Mouse (Mus musculus): ENCODE results near the gene Psmb8. TPM values are rescaled to one million over a fixed set of nuclear protein-coding genes. Genes with fewer than 3 reads are reported as not detected.

The Psmb8 gene
- polyA plus RNA-seq, 1 experiment = 0.44 TPM

DNA sequence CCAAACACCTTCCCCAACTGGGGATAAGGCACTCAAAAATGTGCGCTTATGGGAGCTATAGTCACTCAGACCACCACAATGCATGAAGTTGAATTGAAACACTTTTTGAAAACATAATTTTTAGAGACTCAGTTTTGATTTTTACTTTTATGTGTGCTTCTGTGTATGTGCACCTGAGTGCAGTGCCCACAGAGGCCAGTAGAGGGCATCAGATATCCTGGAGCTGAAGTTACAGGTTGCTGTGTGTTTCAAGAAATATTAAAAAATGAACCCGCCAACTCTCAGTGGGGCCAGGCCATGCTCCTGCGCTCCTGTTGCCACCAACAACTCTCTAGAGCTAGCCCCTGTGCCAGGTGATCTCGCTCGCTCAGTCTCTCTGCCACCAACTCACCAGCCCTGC lies 25.0 kb upstream of the Psmb8 start:
- Histone ChIP-seq H3K36me3 (ENCODE audit: control insufficient read depth, insufficient read depth) (no peaks in the 10 kb centered on the region), H3K27me3 (ENCODE audit: control insufficient read depth, insufficient read depth, insufficient read length) (peaks cover 3% of the 10 kb centered on the region), H3ac (ENCODE audit: control insufficient read depth, insufficient read length) (no peak overlapping the region), H3K79me2 (ENCODE audit: control insufficient read depth, insufficient read depth) (no peaks in the 10 kb centered on the region), H3K4me3 (no peak overlapping the region), H3K4me2 (ENCODE audit: low read depth) (no peak overlapping the region)
- TF ChIP-seq MAX (IDR thresholded peaks at IDR 0.05; ENCODE audit: low read depth) (no peak), MYOD1 (IDR thresholded peaks at IDR 0.05; ENCODE audit: control insufficient read depth in 1 of 3, insufficient read length in 2 of 3, low read depth in 2 of 3) (no peak), TCF3 (IDR thresholded peaks at IDR 0.05; ENCODE audit: insufficient read length, low read depth) (no peak), POLR2A (IDR thresholded peaks at IDR 0.05; ENCODE audit: insufficient read length, low read depth) (no peak), CEBPB (IDR thresholded peaks at IDR 0.05; ENCODE audit: insufficient read depth, poor library complexity, severe bottlenecking) (no peak), E2F4 (IDR thresholded peaks at IDR 0.05; ENCODE audit: insufficient read depth) (no peak), POLR2AphosphoS2 (IDR thresholded peaks at IDR 0.05; ENCODE audit: insufficient read length, low read depth) (no peak), MYOG (IDR thresholded peaks at IDR 0.05; ENCODE audit: control insufficient read depth in 1 of 3, insufficient read depth in 1 of 3, insufficient read length in 2 of 3, low read depth in 2 of 3) (no peak), USF1 (IDR thresholded peaks at IDR 0.05; ENCODE audit: low read depth) (no peak), REST (IDR thresholded peaks at IDR 0.05; ENCODE audit: insufficient read depth, insufficient read length) (no peak), SRF (IDR thresholded peaks at IDR 0.05; ENCODE audit: control insufficient read depth, insufficient read length, low read depth) (no peak), TCF12 (IDR thresholded peaks at IDR 0.05; ENCODE audit: insufficient read depth, poor library complexity, severe bottlenecking) (no peak)

DNA sequence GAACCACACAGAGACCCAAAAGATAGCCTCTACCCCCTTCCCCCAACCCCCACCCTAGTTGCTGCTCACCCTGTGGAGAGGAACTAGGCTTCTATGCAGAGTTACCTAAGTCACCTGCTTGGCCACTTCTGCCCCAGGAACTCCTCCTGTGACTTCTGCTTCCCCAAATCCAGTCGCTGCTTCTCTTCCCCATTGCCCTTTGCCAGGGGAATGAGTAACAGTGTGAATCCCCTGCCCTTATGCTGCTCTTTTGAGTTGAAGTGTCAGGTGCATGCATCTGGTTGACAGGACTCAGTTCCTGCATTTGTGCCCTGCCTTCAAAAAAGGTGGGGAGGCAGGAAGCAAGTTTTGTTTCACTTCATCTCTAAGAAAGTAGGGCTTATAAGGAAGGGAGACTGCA lies 23.4 kb upstream of the Psmb8 start:
- Histone ChIP-seq H3K79me2 (ENCODE audit: control insufficient read depth, insufficient read depth) (no peaks in the 10 kb centered on the region), H3K27me3 (ENCODE audit: control insufficient read depth, insufficient read depth, insufficient read length) (no peaks in the 10 kb centered on the region), H3K36me3 (ENCODE audit: control insufficient read depth, insufficient read depth) (no peaks in the 10 kb centered on the region), H3K4me2 (ENCODE audit: low read depth) (no peak overlapping the region), H3ac (ENCODE audit: control insufficient read depth, insufficient read length) (no peak overlapping the region), H3K4me3 (no peak overlapping the region)
- TF ChIP-seq SRF (IDR thresholded peaks at IDR 0.05; ENCODE audit: control insufficient read depth, insufficient read length, low read depth) (no peak), MYOD1 (IDR thresholded peaks at IDR 0.05; ENCODE audit: control insufficient read depth in 1 of 3, insufficient read length in 2 of 3, low read depth in 2 of 3) (no peak), CEBPB (IDR thresholded peaks at IDR 0.05; ENCODE audit: insufficient read depth, poor library complexity, severe bottlenecking) (no peak), USF1 (IDR thresholded peaks at IDR 0.05; ENCODE audit: low read depth) (no peak), POLR2A (IDR thresholded peaks at IDR 0.05; ENCODE audit: insufficient read length, low read depth) (no peak), MYOG (IDR thresholded peaks at IDR 0.05; ENCODE audit: control insufficient read depth in 1 of 3, insufficient read depth in 1 of 3, insufficient read length in 2 of 3, low read depth in 2 of 3) (no peak), E2F4 (IDR thresholded peaks at IDR 0.05; ENCODE audit: insufficient read depth) (no peak), TCF3 (IDR thresholded peaks at IDR 0.05; ENCODE audit: insufficient read length, low read depth) (no peak), POLR2AphosphoS2 (IDR thresholded peaks at IDR 0.05; ENCODE audit: insufficient read length, low read depth) (no peak), MAX (IDR thresholded peaks at IDR 0.05; ENCODE audit: low read depth) (no peak), REST (IDR thresholded peaks at IDR 0.05; ENCODE audit: insufficient read depth, insufficient read length) (no peak), TCF12 (IDR thresholded peaks at IDR 0.05; ENCODE audit: insufficient read depth, poor library complexity, severe bottlenecking) (no peak)

DNA sequence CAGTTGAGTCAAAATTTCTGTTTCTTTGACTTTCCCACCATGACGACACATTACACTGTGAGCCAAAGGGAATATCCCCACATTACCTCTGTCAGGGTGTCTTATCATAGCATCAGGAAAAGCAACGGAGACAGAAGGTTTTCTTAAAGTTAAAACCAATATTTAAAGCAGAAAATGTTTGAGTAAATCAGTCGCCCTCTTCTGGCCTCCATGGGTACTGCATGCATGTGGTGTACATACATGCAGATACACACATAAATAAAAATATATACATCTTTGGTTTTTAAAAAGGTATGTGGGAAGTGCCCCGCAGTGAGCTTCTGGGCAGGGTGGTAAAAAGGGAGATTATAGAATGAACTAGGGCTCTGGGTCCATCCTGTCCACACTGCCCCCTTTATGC lies 20.3 kb upstream of the Psmb8 start:
- Histone ChIP-seq H3ac (ENCODE audit: control insufficient read depth, insufficient read length) (no peak overlapping the region), H3K79me2 (ENCODE audit: control insufficient read depth, insufficient read depth) (no peaks in the 10 kb centered on the region), H3K36me3 (ENCODE audit: control insufficient read depth, insufficient read depth) (no peaks in the 10 kb centered on the region), H3K27me3 (ENCODE audit: control insufficient read depth, insufficient read depth, insufficient read length) (peaks cover 7% of the 10 kb centered on the region), H3K4me2 (ENCODE audit: low read depth) (no peak overlapping the region), H3K4me3 (no peak overlapping the region)
- no peak for TF ChIP-seq E2F4 (IDR thresholded peaks at IDR 0.05; ENCODE audit: insufficient read depth)
- TF ChIP-seq TCF12 (IDR thresholded peaks at IDR 0.05; ENCODE audit: insufficient read depth, poor library complexity, severe bottlenecking) = no peak
- TF ChIP-seq MAX (IDR thresholded peaks at IDR 0.05; ENCODE audit: low read depth) = no peak
- no peak for TF ChIP-seq POLR2AphosphoS2 (IDR thresholded peaks at IDR 0.05; ENCODE audit: insufficient read length, low read depth)
- TF ChIP-seq CEBPB (IDR thresholded peaks at IDR 0.05; ENCODE audit: insufficient read depth, poor library complexity, severe bottlenecking) = no peak
- TF ChIP-seq MYOD1 (IDR thresholded peaks at IDR 0.05; ENCODE audit: control insufficient read depth in 1 of 3, insufficient read length in 2 of 3, low read depth in 2 of 3) = no peak
- no peak for TF ChIP-seq SRF (IDR thresholded peaks at IDR 0.05; ENCODE audit: control insufficient read depth, insufficient read length, low read depth)
- no peak for TF ChIP-seq TCF3 (IDR thresholded peaks at IDR 0.05; ENCODE audit: insufficient read length, low read depth)
- TF ChIP-seq POLR2A (IDR thresholded peaks at IDR 0.05; ENCODE audit: insufficient read length, low read depth) = no peak
- TF ChIP-seq REST (IDR thresholded peaks at IDR 0.05; ENCODE audit: insufficient read depth, insufficient read length) = no peak
- TF ChIP-seq MYOG (IDR thresholded peaks at IDR 0.05; ENCODE audit: control insufficient read depth in 1 of 3, insufficient read depth in 1 of 3, insufficient read length in 2 of 3, low read depth in 2 of 3) = no peak
- no peak for TF ChIP-seq USF1 (IDR thresholded peaks at IDR 0.05; ENCODE audit: low read depth)

DNA sequence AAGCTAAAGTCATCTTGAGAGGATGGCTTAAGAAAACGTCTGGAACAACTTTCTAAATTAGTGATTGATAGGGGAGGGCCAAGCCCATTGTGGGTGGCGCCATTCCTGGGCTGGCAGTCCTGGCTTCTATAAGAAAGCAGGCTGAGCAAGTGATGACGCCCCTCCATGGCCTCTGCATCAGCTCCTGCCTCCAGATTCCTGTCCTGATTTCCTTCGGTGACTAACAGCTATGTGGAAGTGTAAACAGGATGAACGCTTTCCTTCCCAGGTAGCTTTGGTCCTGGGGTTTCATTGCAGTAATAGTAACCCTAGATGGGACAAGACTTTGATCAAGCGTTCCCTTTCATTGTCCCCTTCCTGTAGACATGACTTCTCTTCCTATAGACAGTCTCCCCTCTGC lies 18.5 kb upstream of the Psmb8 start:
- Histone ChIP-seq H3K27me3 (ENCODE audit: control insufficient read depth, insufficient read depth, insufficient read length) (peaks cover 15% of the 10 kb centered on the region), H3K4me3 (no peak overlapping the region), H3K36me3 (ENCODE audit: control insufficient read depth, insufficient read depth) (no peaks in the 10 kb centered on the region), H3K4me2 (ENCODE audit: low read depth) (no peak overlapping the region), H3ac (ENCODE audit: control insufficient read depth, insufficient read length) (no peak overlapping the region), H3K79me2 (ENCODE audit: control insufficient read depth, insufficient read depth) (no peaks in the 10 kb centered on the region)
- TF ChIP-seq REST (IDR thresholded peaks at IDR 0.05; ENCODE audit: insufficient read depth, insufficient read length) (no peak), USF1 (IDR thresholded peaks at IDR 0.05; ENCODE audit: low read depth) (no peak), MAX (IDR thresholded peaks at IDR 0.05; ENCODE audit: low read depth) (no peak), MYOG (IDR thresholded peaks at IDR 0.05; ENCODE audit: control insufficient read depth in 1 of 3, insufficient read depth in 1 of 3, insufficient read length in 2 of 3, low read depth in 2 of 3) (no peak), MYOD1 (IDR thresholded peaks at IDR 0.05; ENCODE audit: control insufficient read depth in 1 of 3, insufficient read length in 2 of 3, low read depth in 2 of 3) (no peak), POLR2A (IDR thresholded peaks at IDR 0.05; ENCODE audit: insufficient read length, low read depth) (no peak), SRF (IDR thresholded peaks at IDR 0.05; ENCODE audit: control insufficient read depth, insufficient read length, low read depth) (no peak), E2F4 (IDR thresholded peaks at IDR 0.05; ENCODE audit: insufficient read depth) (no peak), TCF3 (IDR thresholded peaks at IDR 0.05; ENCODE audit: insufficient read length, low read depth) (no peak), POLR2AphosphoS2 (IDR thresholded peaks at IDR 0.05; ENCODE audit: insufficient read length, low read depth) (no peak), TCF12 (IDR thresholded peaks at IDR 0.05; ENCODE audit: insufficient read depth, poor library complexity, severe bottlenecking) (no peak), CEBPB (IDR thresholded peaks at IDR 0.05; ENCODE audit: insufficient read depth, poor library complexity, severe bottlenecking) (no peak)
